Comparison of ENCODE assay signal across 7 mouse cellular contexts in the genomic region with DNA sequence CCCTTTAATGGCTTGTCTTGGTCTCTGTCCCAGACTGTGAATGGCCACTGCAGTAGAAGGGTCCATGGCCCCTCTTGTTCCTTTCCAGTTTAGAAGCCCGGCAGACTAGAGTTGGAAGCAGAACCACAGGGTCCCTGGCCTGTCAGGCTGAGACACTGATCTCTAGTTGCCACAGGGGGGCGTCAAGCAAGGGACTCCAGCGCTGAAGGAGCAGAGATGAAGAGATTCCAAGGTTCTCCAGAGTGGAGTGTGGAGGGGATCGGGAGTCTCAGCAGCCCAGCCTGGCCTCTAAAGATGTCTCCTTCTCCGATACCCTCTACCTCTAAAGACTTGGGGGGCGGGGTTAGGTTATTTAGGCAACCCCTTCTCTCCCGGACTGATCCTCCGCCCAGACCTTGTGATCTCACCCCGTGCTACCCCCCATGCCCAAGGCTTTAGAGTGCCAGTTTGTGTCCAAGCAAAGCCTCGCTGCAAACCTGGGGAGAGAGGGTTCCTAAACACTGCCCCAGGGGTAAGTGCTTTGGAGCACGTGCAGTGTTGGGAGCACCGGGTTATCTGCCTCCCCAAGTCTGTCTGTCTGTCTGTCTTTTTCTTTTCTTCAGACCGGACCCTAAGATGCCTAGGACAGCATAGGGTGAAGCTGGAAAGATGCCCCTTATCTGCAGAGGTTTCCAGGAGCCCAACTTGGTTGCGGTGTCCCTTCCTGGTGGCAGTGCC. TPM values are rescaled to one million over a fixed set of nuclear protein-coding genes. Genes with fewer than 3 reads are reported as not detected.
A peak's percentile ranks its signal among the peaks of the same experiment; 100 is the strongest.
DNase-seq lines count a peak whose midpoint lies in the region; ATAC-seq and TF ChIP-seq lines count a peak whose summit lies in the region.

No protein-coding gene starts in this region.

- H3K9ac ChIP-seq in lung, embryonic 14.5 days: no peak overlapping the region
- H3K9ac ChIP-seq in embryonic facial prominence, embryonic 14.5 days (ENCODE audit: low read depth, low read length): peak overlapping the region; percentile 38; the same call in 1 of the 2 replicates
- no peak overlapping the region for H3K9ac ChIP-seq in intestine, embryonic 15.5 days
- H3K9ac ChIP-seq in neural tube, embryonic 12.5 days: peak overlapping the region; percentile 59; the same call in 1 of the 2 replicates

- 5% methylated on average over 14 of the region's 14 CpGs for WGBS in lung, embryonic 14.5 days
- 4% methylated on average over 14 of the region's 14 CpGs for WGBS in embryonic facial prominence, embryonic 14.5 days
- 6% methylated on average over 14 of the region's 14 CpGs for WGBS in intestine, embryonic 15.5 days
- WGBS in neural tube, embryonic 12.5 days: 4% methylated on average over 14 of the region's 14 CpGs

- TF ChIP-seq CTCF in lung, embryonic 14.5 days (IDR thresholded peaks at IDR 0.05; ENCODE audit: low read depth): peak; percentile 45

- H3K27me3 ChIP-seq in lung, embryonic 14.5 days (ENCODE audit: insufficient read depth, low read length): peaks cover 65% of the 10 kb centered on the region
- H3K27me3 ChIP-seq in embryonic facial prominence, embryonic 14.5 days (replicated peaks; ENCODE audit: control insufficient read depth, insufficient read depth, low read length): peaks cover 45% of the 10 kb centered on the region
- peaks cover 57% of the 10 kb centered on the region for H3K27me3 ChIP-seq in intestine, embryonic 15.5 days (replicated peaks)
- H3K27me3 ChIP-seq in neural tube, embryonic 12.5 days (replicated peaks): peaks cover 71% of the 10 kb centered on the region

- no peak overlapping the region for H3K27ac ChIP-seq in lung, embryonic 14.5 days (ENCODE audit: low read depth)
- H3K27ac ChIP-seq in embryonic facial prominence, embryonic 14.5 days (replicated peaks; ENCODE audit: low read depth, low read length): no peak overlapping the region
- no peak overlapping the region for H3K27ac ChIP-seq in intestine, embryonic 15.5 days
- no peak overlapping the region for H3K27ac ChIP-seq in neural tube, embryonic 12.5 days

- peak overlapping the region; percentile 52 for H3K4me3 ChIP-seq in lung, embryonic 14.5 days (ENCODE audit: low read depth, low read length)
- peak overlapping the region; percentile 67 for H3K4me3 ChIP-seq in embryonic facial prominence, embryonic 14.5 days (ENCODE audit: low read depth, low read length)
- H3K4me3 ChIP-seq in intestine, embryonic 15.5 days (replicated peaks): peak overlapping the region; percentile 58
- H3K4me3 ChIP-seq in neural tube, embryonic 12.5 days: peak overlapping the region; percentile 51

- DNase-seq in lung, embryonic 14.5 days: peak; percentile 48
- no peak for DNase-seq in lung, postnatal 4 days
- no peak for DNase-seq in embryonic facial prominence, embryonic 14.5 days (ENCODE audit: low spot score)
- no peak for DNase-seq in spleen, adult 12 weeks (ENCODE audit: low spot score)

- no peak for ATAC-seq in lung, embryonic 14.5 days (ENCODE audit: insufficient read depth)
- ATAC-seq in embryonic facial prominence, embryonic 14.5 days (ENCODE audit: low read depth): no peak
- ATAC-seq in intestine, embryonic 15.5 days: no peak
- no peak for ATAC-seq in neural tube, embryonic 12.5 days (ENCODE audit: low FRiP score, low read depth)
- ATAC-seq in monocyte, adult 5-6 weeks (replicated peaks; ENCODE audit: insufficient number of reproducible peaks, low FRiP score, low TSS enrichment, poor library complexity, severe bottlenecking): no peak

- no peaks in the 10 kb centered on the region for H3K36me3 ChIP-seq in lung, embryonic 14.5 days (ENCODE audit: insufficient read depth)
- no peaks in the 10 kb centered on the region for H3K36me3 ChIP-seq in embryonic facial prominence, embryonic 14.5 days (ENCODE audit: control insufficient read depth, insufficient read depth, low read length)
- H3K36me3 ChIP-seq in intestine, embryonic 15.5 days: no peaks in the 10 kb centered on the region
- no peaks in the 10 kb centered on the region; the same call in 1 of the 2 replicates for H3K36me3 ChIP-seq in neural tube, embryonic 12.5 days

- H3K4me1 ChIP-seq in lung, embryonic 14.5 days (ENCODE audit: insufficient read depth): no peaks in the 10 kb centered on the region
- peaks cover 26% of the 10 kb centered on the region for H3K4me1 ChIP-seq in embryonic facial prominence, embryonic 14.5 days (ENCODE audit: control insufficient read depth, insufficient read depth, low read length)
- peaks cover 34% of the 10 kb centered on the region for H3K4me1 ChIP-seq in intestine, embryonic 15.5 days (replicated peaks)
- peaks cover 53% of the 10 kb centered on the region for H3K4me1 ChIP-seq in neural tube, embryonic 12.5 days

- peak overlapping the region; percentile 65 for H3K4me2 ChIP-seq in lung, embryonic 14.5 days
- H3K4me2 ChIP-seq in embryonic facial prominence, embryonic 14.5 days (ENCODE audit: low read depth, low read length): peak overlapping the region; percentile 89
- H3K4me2 ChIP-seq in intestine, embryonic 15.5 days (replicated peaks): peak overlapping the region; percentile 97
- H3K4me2 ChIP-seq in neural tube, embryonic 12.5 days (replicated peaks): peak overlapping the region; percentile 88

- no peaks in the 10 kb centered on the region for H3K9me3 ChIP-seq in lung, embryonic 14.5 days (ENCODE audit: low read depth, low read length)
- H3K9me3 ChIP-seq in embryonic facial prominence, embryonic 14.5 days (ENCODE audit: control insufficient read depth, low read length): no peaks in the 10 kb centered on the region
- H3K9me3 ChIP-seq in intestine, embryonic 15.5 days: no peaks in the 10 kb centered on the region
- no peaks in the 10 kb centered on the region for H3K9me3 ChIP-seq in neural tube, embryonic 12.5 days

RNA-seq across cellular contexts. Expression of gene Kif26a, which starts 2.7 kb away (rescaled TPM):
- 2.2 and 2.3 TPM in 2 replicates for polyA plus RNA-seq in lung, embryonic 14.5 days (2014; fragmentation: Nextera tagmentation; extraction: Ambion mirVana)
- polyA plus RNA-seq in embryonic facial prominence, embryonic 14.5 days (2014; fragmentation: Nextera tagmentation; extraction: Ambion mirVana): 4.0 TPM in 2 replicates
- polyA plus RNA-seq in intestine, embryonic 15.5 days (2015; fragmentation: Nextera tagmentation; extraction: Ambion mirVana): 2.9 and 3.0 TPM in 2 replicates
- polyA plus RNA-seq in neural tube, embryonic 12.5 days (2016; fragmentation: Nextera tagmentation; extraction: Ambion mirVana): 5.2 and 6.0 TPM in 2 replicates
- total RNA-seq in monocyte, adult 5-6 weeks (2017): not detected in 3 replicates

RNA-seq across cellular contexts. Expression of gene Aspg, which starts 36.8 kb away (rescaled TPM):
- 1.6 TPM in 2 replicates for polyA plus RNA-seq in lung, embryonic 14.5 days (2014; fragmentation: Nextera tagmentation; extraction: Ambion mirVana)
- 1.4 and 2.6 TPM in 2 replicates for polyA plus RNA-seq in embryonic facial prominence, embryonic 14.5 days (2014; fragmentation: Nextera tagmentation; extraction: Ambion mirVana)
- polyA plus RNA-seq in intestine, embryonic 15.5 days (2015; fragmentation: Nextera tagmentation; extraction: Ambion mirVana): 26.8 and 31.8 TPM in 2 replicates
- polyA plus RNA-seq in neural tube, embryonic 12.5 days (2016; fragmentation: Nextera tagmentation; extraction: Ambion mirVana): 0.60 and 0.96 TPM in 2 replicates
- total RNA-seq in monocyte, adult 5-6 weeks (2017): not detected in 3 replicates

Comparison
In these comparisons a context has a peak if more than half of its experiments do, and no peak if none do; other contexts are left out.
1. H3K9ac ChIP-seq: peak in embryonic facial prominence, embryonic 14.5 days (single experiment) and neural tube, embryonic 12.5 days (single experiment); none in lung, embryonic 14.5 days (single experiment) and intestine, embryonic 15.5 days (single experiment).
2. Peak in every context shown above with its lines, with median percentiles within 50 percentile points of each other: H3K4me2 ChIP-seq and H3K4me3 ChIP-seq.